Mouse (Mus musculus) MEL (cell line): ENCODE results near the gene Fam81b. TPM values are rescaled to one million over a fixed set of nuclear protein-coding genes. Genes with fewer than 3 reads are reported as not detected.
A peak's percentile ranks its signal among the peaks of the same experiment; 100 is the strongest.

Source experiments
- DNase-seq: peaks from one replicate; pipeline ENCODE4 v3.0.0; 2011; ENCODE audit warnings: low read depth, low spot score
- H3K27ac ChIP-seq: 2 replicates; pipeline ENCODE4 v1.5.1; 2012; ENCODE audit warnings: low read depth, mild to moderate bottlenecking, control low read depth, low read length, moderate library complexity; ENCODE audit not compliant: control insufficient read depth
- H3K27me3 ChIP-seq, 2 experiments: fragments of 150-350 bp in 1 of 2; sonication (generic) in 1 of 2; 2 replicates each; pipeline ENCODE4 v1.6.1; 2012; ENCODE audit warnings: low read length in 2 of 2, mild to moderate bottlenecking in 2 of 2, improper control_type of control experiment in 1 of 2, moderate library complexity in 1 of 2; ENCODE audit not compliant: insufficient read depth in 2 of 2, control insufficient read depth in 1 of 2
- H3K36me3 ChIP-seq, 2 experiments: 2 replicates each; pipeline ENCODE4 v1.6.1; 2012 to 2014; ENCODE audit warnings: low read length in 2 of 2, improper control_type of control experiment in 1 of 2, inconsistent platforms in 1 of 2, mild to moderate bottlenecking in 1 of 2; ENCODE audit not compliant: insufficient read depth in 2 of 2, control insufficient read depth in 1 of 2
- H3K4me1 ChIP-seq, 2 experiments: fragments of 150-350 bp in 1 of 2; sonication (generic) in 1 of 2; 2 replicates each; pipeline ENCODE4 v1.6.1; 2012; ENCODE audit warnings: low read length in 2 of 2, improper control_type of control experiment in 1 of 2, mild to moderate bottlenecking in 1 of 2; ENCODE audit not compliant: insufficient read depth in 2 of 2, control insufficient read depth in 1 of 2
- H3K4me3 ChIP-seq, 2 experiments: fragments of 150-350 bp in 1 of 2; sonication (generic) in 1 of 2; 2 replicates each; pipeline ENCODE4 v1.5.1; 2012; ENCODE audit warnings: low read depth in 2 of 2, low read length in 2 of 2, mild to moderate bottlenecking in 2 of 2, moderate library complexity in 2 of 2, control low read depth in 1 of 2, improper control_type of control experiment in 1 of 2; ENCODE audit not compliant: control insufficient read depth in 1 of 2, insufficient read depth in 1 of 2
- H3K79me2 ChIP-seq: 2 replicates; pipeline ENCODE4 v1.6.1; 2012; ENCODE audit warnings: mild to moderate bottlenecking, low read length, moderate library complexity; ENCODE audit not compliant: control insufficient read depth, poor library complexity, insufficient read depth
- H3K9ac ChIP-seq: 2 replicates; pipeline ENCODE4 v1.6.1; 2012; ENCODE audit warnings: low read depth, mild to moderate bottlenecking, control low read depth, low read length, moderate library complexity; ENCODE audit not compliant: control insufficient read depth, poor library complexity, severe bottlenecking
- H3K9me3 ChIP-seq: fragments of 150-350 bp; sonication (generic); replicated peaks from 2 replicates; pipeline ENCODE4 v1.6.1; 2012; ENCODE audit warnings: mild to moderate bottlenecking, low read length, improper control_type of control experiment, moderate library complexity; ENCODE audit not compliant: insufficient read depth
- BHLHE40 ChIP-seq: IDR thresholded peaks from 2 replicates; pipeline ENCODE4 v1.6.1; 2012; ENCODE audit warnings: low read depth, mild to moderate bottlenecking, inconsistent platforms, low read length, improper control_type of control experiment, borderline replicate concordance
- CHD2 ChIP-seq: IDR thresholded peaks from 2 replicates; pipeline ENCODE4 v1.6.1; 2011; ENCODE audit warnings: low read length, improper control_type of control experiment
- CTCF ChIP-seq, 3 experiments: IDR thresholded peaks in 2 of 3; conservative IDR thresholded peaks in 1 of 3; 2 replicates each; pipeline ENCODE4 v1.5.1; 2011 to 2012; ENCODE audit warnings: low read length in 3 of 3, low read depth in 2 of 3, mild to moderate bottlenecking in 2 of 3, improper control_type of control experiment in 1 of 3, inconsistent platforms in 1 of 3, mixed read lengths in 1 of 3, moderate library complexity in 1 of 3; ENCODE audit not compliant: control insufficient read depth in 1 of 3, insufficient read depth in 1 of 3, poor library complexity in 1 of 3, severe bottlenecking in 1 of 3
- E2F4 ChIP-seq: IDR thresholded peaks from 2 replicates; pipeline ENCODE4 v1.6.1; 2011; ENCODE audit warnings: low read depth, low read length, improper control_type of control experiment, borderline replicate concordance
- ELF1 ChIP-seq: IDR thresholded peaks from 2 replicates; pipeline ENCODE4 v1.6.1; 2014; ENCODE audit warnings: low read depth, mild to moderate bottlenecking, inconsistent platforms, low read length, improper control_type of control experiment, moderate library complexity
- EP300 ChIP-seq, 2 experiments: IDR thresholded peaks; 2 replicates each; pipeline ENCODE4 v1.6.1; 2011; ENCODE audit warnings: improper control_type of control experiment in 2 of 2, low read length in 2 of 2, low read depth in 1 of 2, mild to moderate bottlenecking in 1 of 2
- ETS1 ChIP-seq: IDR thresholded peaks from 2 replicates; pipeline ENCODE4 v1.6.1; 2012; ENCODE audit warnings: low read depth, mild to moderate bottlenecking, inconsistent platforms, low read length, improper control_type of control experiment, moderate library complexity
- GABPA ChIP-seq: IDR thresholded peaks from 2 replicates; pipeline ENCODE4 v1.6.1; 2012; ENCODE audit warnings: low read depth, mild to moderate bottlenecking, inconsistent platforms, low read length, improper control_type of control experiment, moderate library complexity
- GATA1 ChIP-seq: IDR thresholded peaks from 2 replicates; pipeline ENCODE4 v1.6.1; 2011; ENCODE audit warnings: low read depth, low read length, improper control_type of control experiment
- MAFK ChIP-seq: IDR thresholded peaks from 2 replicates; pipeline ENCODE4 v1.6.1; 2011; ENCODE audit warnings: low read depth, mild to moderate bottlenecking, low read length, improper control_type of control experiment, borderline replicate concordance
- MAX ChIP-seq: IDR thresholded peaks from 2 replicates; pipeline ENCODE4 v1.6.1; 2011; ENCODE audit warnings: low read length, improper control_type of control experiment
- MAZ ChIP-seq: IDR thresholded peaks from 2 replicates; pipeline ENCODE4 v1.6.1; 2012; ENCODE audit warnings: low read depth, mild to moderate bottlenecking, inconsistent platforms, low read length, improper control_type of control experiment
- MEF2A ChIP-seq: IDR thresholded peaks from 2 replicates; pipeline ENCODE4 v1.6.1; 2014; ENCODE audit warnings: low read depth, mild to moderate bottlenecking, inconsistent platforms, low read length, improper control_type of control experiment; ENCODE audit not compliant: poor library complexity, insufficient replicate concordance, severe bottlenecking; ENCODE audit errors: extremely low read depth
- MXI1 ChIP-seq: IDR thresholded peaks from 2 replicates; pipeline ENCODE4 v1.6.1; 2011; ENCODE audit warnings: mild to moderate bottlenecking, low read depth, low read length, improper control_type of control experiment
- POLR2A ChIP-seq, 2 experiments: IDR thresholded peaks; 2 replicates each; pipeline ENCODE4 v1.6.1; 2011 to 2012; ENCODE audit warnings: low read length in 2 of 2, mild to moderate bottlenecking in 2 of 2, control low read depth in 1 of 2, improper control_type of control experiment in 1 of 2, low read depth in 1 of 2, moderate library complexity in 1 of 2; ENCODE audit not compliant: control insufficient read depth in 1 of 2, insufficient read depth in 1 of 2, poor library complexity in 1 of 2
- POLR2AphosphoS2 ChIP-seq: IDR thresholded peaks from 2 replicates; pipeline ENCODE4 v1.6.1; 2011; ENCODE audit warnings: low read length, improper control_type of control experiment
- POLR2AphosphoS5 ChIP-seq: IDR thresholded peaks from 2 replicates; pipeline ENCODE4 v1.6.1; 2012; ENCODE audit warnings: low read depth, borderline replicate concordance, mild to moderate bottlenecking, inconsistent platforms, low read length, moderate library complexity, mixed read lengths
- RAD21 ChIP-seq: IDR thresholded peaks from 2 replicates; pipeline ENCODE4 v1.6.1; 2011; ENCODE audit warnings: mild to moderate bottlenecking, low read depth, low read length, improper control_type of control experiment
- RCOR1 ChIP-seq: IDR thresholded peaks from 2 replicates; pipeline ENCODE4 v1.6.1; 2012; ENCODE audit warnings: low read depth, mild to moderate bottlenecking, inconsistent platforms, low read length, improper control_type of control experiment
- SIN3A ChIP-seq: IDR thresholded peaks from 2 replicates; pipeline ENCODE4 v1.6.1; 2012; ENCODE audit warnings: low read length, improper control_type of control experiment, inconsistent platforms
- TCF12 ChIP-seq: IDR thresholded peaks from 2 replicates; pipeline ENCODE4 v1.6.1; 2014; ENCODE audit warnings: low read depth, mild to moderate bottlenecking, inconsistent platforms, low read length, improper control_type of control experiment, moderate library complexity
- USF1 ChIP-seq: IDR thresholded peaks from 2 replicates; pipeline ENCODE4 v1.6.1; 2014; ENCODE audit warnings: low read depth, mild to moderate bottlenecking, inconsistent platforms, low read length, improper control_type of control experiment, moderate library complexity
- USF2 ChIP-seq, 2 experiments: IDR thresholded peaks; 2 replicates each; pipeline ENCODE4 v1.6.1; 2011 to 2012; ENCODE audit warnings: improper control_type of control experiment in 2 of 2, low read length in 2 of 2, borderline replicate concordance in 1 of 2, inconsistent platforms in 1 of 2, low read depth in 1 of 2, mild to moderate bottlenecking in 1 of 2; ENCODE audit not compliant: insufficient read depth in 1 of 2
- ZKSCAN1 ChIP-seq: IDR thresholded peaks from 2 replicates; pipeline ENCODE4 v1.6.1; 2012; ENCODE audit warnings: low read depth, mild to moderate bottlenecking, inconsistent platforms, low read length, improper control_type of control experiment, moderate library complexity
- polyA plus RNA-seq, 2 experiments: library from polyadenylated mRNA; stranded (reverse) in 1 of 2; unstranded in 1 of 2; fragments of >175 nt in 1 of 2; fragments of >200 nt in 1 of 2; gene quantifications; 2 replicates each; pipeline versions ENCODE4 v1.2.1 to v1.2.4; 2012; ENCODE audit warnings: low replicate concordance in 2 of 2, low read depth in 1 of 2; ENCODE audit not compliant: insufficient read length in 2 of 2, insufficient read depth in 1 of 2, missing spikeins in 1 of 2
- total RNA-seq: library from RNA; depleted of rRNA; stranded (reverse); fragments of 300-350 nt; gene quantifications from 2 replicates; pipeline ENCODE4 v1.2.3, GENCODE M21; 2012

Fam81b gene
- total and polyA plus RNA-seq, 3 experiments: not detected

GRCm38 (mm10) chr13:76256350-76256749 is 48.5 kb downstream of the Fam81b start:
- DNase-seq: peak; percentile 33
- Histone ChIP-seq H3K9ac (no peak overlapping the region), H3K4me3 (no peak overlapping the region)

GRCm38 (mm10) chr13:76250092-76250491 is 54.8 kb downstream of the Fam81b start:
- H3K9me3 ChIP-seq: no peaks in the 10 kb centered on the region
- no peaks in the 10 kb centered on the region for H3K36me3 ChIP-seq
- no peak for DNase-seq
- H3K27me3 ChIP-seq: no peaks in the 10 kb centered on the region
- no peaks in the 10 kb centered on the region for H3K79me2 ChIP-seq
- H3K4me3 ChIP-seq: no peak overlapping the region
- H3K9ac ChIP-seq: no peak overlapping the region
- TF ChIP-seq USF1: no peak
- no peak for TF ChIP-seq CHD2
- no peak for TF ChIP-seq ELF1
- TF ChIP-seq SIN3A: no peak
- no peak for TF ChIP-seq ETS1
- TF ChIP-seq, all 39 proteins: peak for 0
- no peak overlapping the region for H3K27ac ChIP-seq
- no peaks in the 10 kb centered on the region for H3K4me1 ChIP-seq

More at GRCm38 (mm10) chr13:76256350-76256749, 48.5 kb downstream of the Fam81b start:
- Histone ChIP-seq H3K79me2 (no peaks in the 10 kb centered on the region), H3K9me3 (no peaks in the 10 kb centered on the region), H3K27me3 (no peaks in the 10 kb centered on the region), H3K4me1 (peaks cover 0 to 4% of the 10 kb centered on the region in 2 experiments; a peak in 2 of 4 replicates), H3K27ac (no peak overlapping the region), H3K36me3 (no peaks in the 10 kb centered on the region)
- TF ChIP-seq EP300 (IDR thresholded peaks at IDR 0.05; ENCODE audit: low read depth in 1 of 2, low read length in 2 of 2) (no peak), E2F4 (no peak), BHLHE40 (no peak), POLR2AphosphoS5 (no peak), MAX (no peak), POLR2AphosphoS2 (no peak), CTCF (IDR thresholded peaks at IDR 0.05 in 2 of 3, conservative IDR thresholded peaks at IDR 0.05 in 1 of 3; ENCODE audit: control insufficient read depth in 1 of 3, insufficient read depth in 1 of 3, low read depth in 2 of 3, low read length in 3 of 3, poor library complexity in 1 of 3, severe bottlenecking in 1 of 3) (no peak), RCOR1 (no peak), GATA1 (no peak), ETS1 (no peak), CHD2 (no peak), POLR2A (IDR thresholded peaks at IDR 0.05; ENCODE audit: control insufficient read depth in 1 of 2, insufficient read depth in 1 of 2, low read depth in 1 of 2, low read length in 2 of 2, poor library complexity in 1 of 2) (no peak)

GRCm38 (mm10) chr13:76249066-76249465 is 55.8 kb downstream of the Fam81b start:
- DNase-seq: no peak
- H3K27ac ChIP-seq: no peak overlapping the region
- H3K9me3 ChIP-seq: no peaks in the 10 kb centered on the region
- H3K36me3 ChIP-seq: no peaks in the 10 kb centered on the region
- no peaks in the 10 kb centered on the region for H3K27me3 ChIP-seq
- no peak for TF ChIP-seq MAFK
- TF ChIP-seq MEF2A: no peak
- no peak for TF ChIP-seq MAZ
- no peak for TF ChIP-seq ZKSCAN1
- TF ChIP-seq E2F4: no peak
- no peak for TF ChIP-seq SIN3A
- no peak for TF ChIP-seq MXI1
- no peak for TF ChIP-seq POLR2A (IDR thresholded peaks at IDR 0.05; ENCODE audit: control insufficient read depth in 1 of 2, insufficient read depth in 1 of 2, low read depth in 1 of 2, low read length in 2 of 2, poor library complexity in 1 of 2)
- no peak for TF ChIP-seq EP300 (IDR thresholded peaks at IDR 0.05; ENCODE audit: low read depth in 1 of 2, low read length in 2 of 2)
- no peak for TF ChIP-seq CTCF (IDR thresholded peaks at IDR 0.05 in 2 of 3, conservative IDR thresholded peaks at IDR 0.05 in 1 of 3; ENCODE audit: control insufficient read depth in 1 of 3, insufficient read depth in 1 of 3, low read depth in 2 of 3, low read length in 3 of 3, poor library complexity in 1 of 3, severe bottlenecking in 1 of 3)
- no peak for TF ChIP-seq POLR2AphosphoS5
- TF ChIP-seq BHLHE40: no peak
- no peak for TF ChIP-seq CHD2
- TF ChIP-seq GABPA: no peak
- no peak for TF ChIP-seq USF2 (IDR thresholded peaks at IDR 0.05; ENCODE audit: borderline replicate concordance in 1 of 2, insufficient read depth in 1 of 2, low read depth in 1 of 2, low read length in 2 of 2)
- no peak for TF ChIP-seq ETS1
- TF ChIP-seq RAD21: no peak
- no peak for TF ChIP-seq TCF12
- H3K4me3 ChIP-seq: no peak overlapping the region
- no peaks in the 10 kb centered on the region for H3K4me1 ChIP-seq
- H3K79me2 ChIP-seq: no peaks in the 10 kb centered on the region
- no peak overlapping the region for H3K9ac ChIP-seq
